Mouse (Mus musculus) kidney, postnatal 36 days (tissue): Measurements from ENCODE around the gene Krr1.
A peak's percentile ranks its signal among the peaks of the same experiment; 100 is the strongest.

Experiments used
- DNase-seq, 2 experiments: peaks; one replicate each; pipeline ENCODE4 v3.0.0; 2021 to 2022; ENCODE audit warnings: mixed read lengths in 2 of 2

Krr1 gene

DNA sequence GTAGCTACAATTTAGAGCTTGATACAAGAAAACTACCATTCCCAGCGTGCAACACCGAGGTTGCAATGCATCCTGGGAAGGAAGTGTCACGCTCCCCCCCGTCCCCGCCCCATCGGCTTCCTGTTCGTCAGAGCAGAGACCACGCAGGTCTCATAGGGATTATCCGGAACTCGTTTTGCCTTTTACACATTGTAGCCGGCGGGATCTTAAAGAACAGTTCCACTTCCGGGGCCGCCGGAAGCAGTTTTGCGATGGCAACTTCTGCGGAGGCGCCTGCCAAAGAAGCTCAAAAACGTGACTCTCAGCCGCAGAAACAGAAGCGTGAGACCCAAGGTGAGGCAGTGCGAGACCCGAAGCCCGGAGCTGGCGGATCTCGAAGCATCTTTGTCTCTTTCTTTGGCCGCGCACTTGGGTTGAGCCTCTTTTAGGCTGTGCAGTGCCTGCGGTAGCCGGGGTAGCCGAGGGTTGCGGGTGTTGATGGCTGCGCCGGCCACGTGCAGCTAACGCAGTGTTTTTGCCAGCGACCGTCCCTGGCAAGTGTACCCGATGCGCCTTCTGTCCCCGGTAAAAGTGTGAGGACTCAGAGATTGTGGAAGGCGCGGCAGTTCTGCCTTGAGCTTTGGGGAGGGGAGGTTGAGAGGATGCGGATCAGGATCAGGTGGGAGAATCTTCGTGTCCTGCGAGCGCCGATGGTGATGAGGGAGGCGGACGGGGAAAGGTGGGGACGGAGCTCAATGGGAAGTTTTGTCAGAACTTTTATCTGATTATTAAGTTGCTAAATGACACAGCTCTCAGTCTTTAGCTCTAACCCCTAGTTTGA lies at the start of gene Krr1:
Gene Krr1 (plus strand): TSS at position 123 of the 820 bp plus-strand sequence.
- DNase-seq, result peak; percentile 89 to 93

DNA sequence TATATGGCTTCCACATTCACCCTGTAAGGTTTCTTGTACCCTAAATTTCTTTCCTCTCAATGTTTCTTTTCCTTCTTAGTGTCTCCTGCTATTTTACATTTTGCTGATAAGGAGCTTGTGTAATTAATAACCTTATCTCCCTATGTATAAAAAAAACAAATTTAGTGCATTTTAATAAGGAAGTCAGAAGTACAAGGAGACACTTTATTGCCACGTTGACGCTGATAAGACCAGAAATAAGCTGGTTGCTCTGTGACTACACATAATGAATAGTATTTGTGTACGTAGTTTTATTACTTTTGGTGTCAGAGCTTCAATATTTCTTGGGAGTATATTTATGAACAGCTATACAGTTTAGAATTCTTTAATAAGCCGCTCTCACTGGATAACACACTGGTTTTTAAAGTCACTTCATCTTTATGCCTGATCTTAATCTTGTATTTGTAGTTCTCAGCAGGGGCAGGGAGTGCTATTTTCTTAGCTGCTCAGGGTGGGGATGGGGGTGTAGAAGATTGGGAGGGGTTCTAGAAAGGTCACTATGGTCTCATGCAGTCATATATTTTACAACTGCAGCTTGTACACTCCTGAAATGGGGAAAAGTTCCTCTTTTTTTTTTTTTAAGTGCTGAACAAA lies 48.8 kb upstream of the Krr1 start:
- no peak for DNase-seq

DNA sequence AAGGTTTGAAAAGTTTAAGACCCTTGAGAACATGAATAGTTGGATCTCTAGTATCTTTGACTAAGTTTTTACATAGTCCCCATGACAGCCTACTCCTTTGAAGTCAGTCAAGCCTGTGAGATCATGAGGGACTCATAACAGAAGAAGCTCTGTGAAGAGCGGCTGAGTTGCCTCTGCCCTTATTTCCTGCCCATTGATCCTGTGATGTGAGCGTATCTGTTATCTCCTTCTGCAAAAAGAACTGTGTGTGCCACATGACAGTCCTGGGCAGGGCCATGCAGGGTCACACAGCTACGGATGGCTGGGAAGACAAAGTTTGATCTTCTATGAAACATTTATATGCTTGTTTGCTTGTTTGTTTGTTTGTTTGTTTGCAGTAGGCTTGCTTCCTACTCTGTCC lies 48.3 kb upstream of the Krr1 start:
- DNase-seq, result no peak

DNA sequence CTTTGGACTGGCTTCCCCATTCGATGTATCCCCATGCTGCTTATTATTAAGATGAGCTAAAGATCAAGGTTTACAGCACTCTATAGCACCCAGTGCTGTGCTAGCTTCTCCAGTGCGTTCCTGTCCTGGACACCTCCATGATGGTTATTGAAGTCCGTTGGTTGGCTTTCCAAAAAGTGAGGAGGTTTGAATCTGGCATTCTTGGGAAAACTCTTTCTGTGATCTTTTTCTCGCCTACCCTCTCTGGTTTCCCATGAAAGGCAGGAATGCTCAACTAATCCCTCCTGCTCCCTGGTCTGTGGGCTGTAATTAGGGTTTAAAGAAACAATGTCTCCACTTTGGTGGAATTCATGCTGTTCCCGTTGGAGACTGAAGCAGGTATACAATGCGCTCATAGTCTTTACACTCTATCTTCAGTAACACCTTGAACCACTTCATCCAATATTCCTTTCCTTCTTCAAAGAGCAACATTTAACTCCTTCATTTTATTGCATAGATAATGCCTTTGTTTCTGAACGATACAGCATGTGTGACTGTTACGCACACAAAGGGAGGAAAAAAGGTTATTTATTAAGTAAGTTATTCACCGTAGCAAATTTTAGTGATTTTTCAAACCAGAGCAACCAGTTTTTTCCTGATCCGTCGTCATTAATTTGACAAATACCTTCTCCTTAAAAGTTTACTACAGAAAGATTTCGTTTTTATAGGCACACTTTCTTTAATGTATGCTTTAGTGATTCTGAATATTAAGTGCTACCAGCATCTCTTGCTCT lies 47.6 kb upstream of the Krr1 start:
- DNase-seq, result no peak

DNA sequence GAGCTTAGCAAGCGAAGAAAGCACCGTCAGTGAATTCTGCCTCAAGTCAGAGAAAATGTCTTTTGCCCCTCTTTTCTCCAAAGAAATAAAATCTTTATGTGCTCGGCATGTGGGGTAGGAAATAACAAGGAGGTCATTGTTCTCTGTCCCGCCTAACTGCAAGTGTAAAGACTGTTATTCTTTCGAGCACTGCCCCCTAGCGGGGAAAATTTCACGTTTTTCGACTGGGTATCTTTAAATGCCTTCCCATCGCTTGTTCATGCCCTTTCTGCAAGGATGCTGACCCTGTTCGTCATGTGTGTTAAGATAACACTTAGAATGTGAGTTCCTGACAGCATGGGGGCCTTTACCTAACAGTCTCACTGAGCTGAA lies 47.0 kb upstream of the Krr1 start:
- peak; percentile 88 to 96 for DNase-seq

DNA sequence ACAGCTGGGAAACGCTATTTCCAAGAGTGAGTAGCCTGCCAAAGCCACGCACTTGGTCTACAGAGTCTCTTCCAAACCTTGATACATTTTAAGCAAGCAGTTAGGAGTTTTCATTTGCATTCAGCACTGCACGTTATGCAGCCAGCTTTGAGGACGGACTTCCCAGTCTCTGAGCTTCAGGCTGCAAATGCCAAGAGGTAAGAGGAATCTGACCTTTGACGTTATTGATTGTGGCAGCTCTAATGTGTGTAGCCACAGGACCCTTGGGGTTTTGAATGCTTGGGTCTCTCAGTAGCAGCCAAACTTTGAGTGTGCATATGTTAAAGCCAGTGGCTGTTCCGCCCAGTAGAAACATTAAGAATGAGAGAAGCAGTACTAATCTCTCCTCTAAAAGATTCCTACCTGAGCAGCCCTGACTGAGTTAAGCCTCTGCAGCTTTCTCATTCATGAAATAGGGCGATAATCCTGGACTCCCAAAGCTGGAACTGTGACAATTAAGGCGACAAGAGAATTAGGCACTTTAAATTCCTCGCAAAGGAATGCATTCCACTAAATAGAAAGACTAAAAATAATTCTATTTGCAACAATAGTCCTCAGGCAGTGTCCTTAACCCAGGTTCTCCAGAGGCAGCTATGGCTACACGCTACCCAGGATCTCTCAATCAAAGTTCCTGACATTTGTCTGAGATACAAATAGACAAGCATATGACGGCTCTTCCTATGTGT lies 39.7 kb upstream of the Krr1 start:
- DNase-seq, result no peak

DNA sequence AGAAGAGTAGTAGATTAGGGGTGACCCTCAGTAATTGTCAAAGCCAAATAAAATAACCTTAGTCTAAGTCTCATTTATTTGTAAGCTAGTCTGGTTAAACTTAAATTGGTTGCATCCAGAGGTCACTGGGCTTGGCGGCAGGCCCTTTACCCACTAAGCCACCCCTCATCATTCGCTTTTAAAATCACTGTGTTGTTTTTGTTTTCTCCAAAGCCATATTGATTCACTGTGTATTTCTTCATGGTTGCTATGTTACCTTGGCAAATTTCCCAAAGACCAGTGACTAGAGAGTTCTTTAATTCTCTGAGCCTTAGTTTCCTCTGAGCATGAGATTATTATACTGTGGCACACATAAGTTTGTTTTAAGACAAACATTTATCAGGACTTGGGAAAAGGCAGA lies 37.3 kb upstream of the Krr1 start:
- peak; percentile 39 to 62 for DNase-seq

DNA sequence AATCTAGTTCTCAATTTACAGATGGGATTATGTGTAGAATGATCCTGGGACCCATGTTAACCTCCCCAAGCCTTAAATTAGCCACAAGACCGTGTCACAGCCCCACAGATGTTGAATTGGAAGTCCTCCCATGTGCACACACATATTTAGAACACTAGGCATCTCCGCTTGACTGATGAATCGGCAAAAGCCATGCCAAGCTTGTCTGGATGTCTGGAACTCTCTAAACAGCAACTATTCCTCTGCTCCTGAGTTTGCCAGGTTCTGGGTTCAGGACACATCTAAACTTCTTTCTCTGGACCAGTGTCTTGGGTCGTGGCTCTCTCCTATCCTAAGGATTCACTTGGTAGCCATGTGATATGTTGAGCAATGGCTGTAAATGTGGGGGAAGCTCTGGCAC lies 36.4 kb upstream of the Krr1 start:
- peak in 1 of 2 experiments; percentile 9 for DNase-seq

DNA sequence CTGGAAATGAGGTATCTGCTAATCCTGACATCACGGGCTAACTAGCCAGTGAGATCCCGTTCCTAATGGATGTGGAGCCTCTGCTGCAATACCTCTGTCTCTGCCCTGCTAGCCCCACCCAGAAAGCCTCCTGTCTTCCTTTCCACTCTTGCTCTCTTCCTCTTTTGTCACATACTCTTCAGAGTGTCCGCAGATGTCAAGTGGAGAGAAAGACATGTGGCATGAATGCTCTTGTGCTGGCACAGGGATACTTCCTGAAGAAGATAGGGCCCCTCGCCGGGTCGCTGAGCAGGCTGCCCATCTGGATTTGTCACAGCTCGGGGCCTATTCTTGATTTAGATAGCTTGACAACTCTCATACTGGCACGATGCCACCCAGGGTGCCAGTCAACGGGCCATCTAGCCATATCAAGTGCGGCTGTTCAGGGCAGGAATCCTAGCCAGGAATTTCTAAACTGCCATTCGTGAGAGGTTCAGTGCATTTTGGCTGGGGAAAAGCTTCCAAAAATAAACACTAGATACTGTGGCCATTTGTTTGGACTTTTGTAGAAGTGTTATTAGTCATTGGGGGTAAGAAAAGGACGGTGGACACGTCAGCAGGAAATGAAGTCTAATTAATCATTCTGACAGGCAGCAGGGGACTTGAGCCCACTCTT lies 35.8 kb upstream of the Krr1 start:
- peak; percentile 46 to 69 for DNase-seq

DNA sequence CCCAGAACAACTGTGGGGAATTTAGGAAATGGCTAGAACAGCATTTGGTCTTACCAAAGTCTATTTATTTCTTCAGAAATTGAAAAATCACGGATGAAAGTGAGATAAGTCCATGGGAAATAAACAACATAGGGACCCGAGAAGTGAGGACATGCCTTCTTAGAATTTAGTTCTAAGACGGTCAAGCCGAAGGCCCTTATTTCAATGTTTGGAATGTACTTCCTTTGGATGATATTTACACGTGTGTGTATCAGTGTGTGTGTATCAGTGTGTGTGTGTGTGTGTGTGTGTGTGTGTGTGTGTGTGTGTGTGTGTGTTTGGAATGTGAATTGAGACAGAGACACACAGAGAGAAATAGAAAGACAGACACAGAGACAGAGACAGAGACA lies 35.3 kb upstream of the Krr1 start:
- DNase-seq, result no peak

DNA sequence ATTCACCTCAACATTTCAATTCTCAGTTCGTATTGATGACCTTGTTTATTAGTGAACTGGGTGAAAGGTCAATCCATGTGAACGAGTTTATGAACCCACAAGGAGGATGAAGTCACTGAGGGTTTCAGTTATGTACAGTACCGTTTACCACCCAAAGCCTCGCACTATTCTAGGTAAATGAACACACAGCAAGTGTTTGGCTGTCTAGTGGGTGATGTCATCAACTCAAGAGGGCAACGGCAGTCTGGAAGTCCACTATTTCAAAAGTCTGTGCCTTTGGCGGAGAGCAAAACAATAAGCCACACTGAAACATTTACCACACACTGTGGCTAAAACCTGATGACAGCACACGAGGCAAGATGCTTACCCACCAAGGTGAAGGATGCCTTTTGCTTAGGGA lies 29.4 kb upstream of the Krr1 start:
- DNase-seq, result no peak

DNA sequence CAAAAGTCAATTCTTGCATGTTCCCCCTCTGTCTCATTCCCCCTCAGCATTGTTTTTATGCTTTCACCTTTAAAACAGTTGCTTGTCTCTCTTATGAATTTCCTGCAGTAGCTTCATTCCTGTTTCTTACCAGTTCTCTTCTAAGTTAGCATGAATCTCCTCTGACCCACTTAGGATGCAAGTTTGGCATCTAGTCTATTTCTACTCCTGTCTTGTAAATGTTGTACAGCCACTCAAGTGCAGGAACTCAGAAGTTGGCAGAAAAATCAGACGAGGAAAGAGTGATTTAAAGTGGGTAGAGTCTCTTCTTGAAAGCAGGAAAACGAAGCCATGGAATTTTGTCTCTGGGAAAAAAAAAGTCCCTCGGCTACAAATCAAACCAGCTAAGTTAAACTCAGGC lies 26.9 kb upstream of the Krr1 start:
- DNase-seq, result no peak

DNA sequence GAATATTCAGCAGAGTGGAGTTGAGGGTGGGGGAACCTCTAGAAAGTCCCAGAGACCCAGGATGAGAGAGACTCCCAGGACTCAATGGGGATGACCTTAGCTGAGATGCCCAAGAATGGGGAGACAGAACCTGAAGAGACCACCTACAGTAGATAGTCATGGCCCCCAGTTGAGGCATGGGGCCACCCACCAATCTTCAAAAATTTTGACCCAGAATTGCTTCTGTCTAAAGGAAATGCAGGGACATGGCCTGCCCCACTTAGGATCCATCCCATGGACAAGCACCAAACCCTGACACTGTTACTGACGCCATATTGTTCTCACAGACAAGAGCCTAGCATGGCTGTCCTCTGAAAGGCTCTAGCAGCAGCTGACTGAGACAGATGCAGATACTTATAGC lies 24.4 kb upstream of the Krr1 start:
- DNase-seq, result no peak

DNA sequence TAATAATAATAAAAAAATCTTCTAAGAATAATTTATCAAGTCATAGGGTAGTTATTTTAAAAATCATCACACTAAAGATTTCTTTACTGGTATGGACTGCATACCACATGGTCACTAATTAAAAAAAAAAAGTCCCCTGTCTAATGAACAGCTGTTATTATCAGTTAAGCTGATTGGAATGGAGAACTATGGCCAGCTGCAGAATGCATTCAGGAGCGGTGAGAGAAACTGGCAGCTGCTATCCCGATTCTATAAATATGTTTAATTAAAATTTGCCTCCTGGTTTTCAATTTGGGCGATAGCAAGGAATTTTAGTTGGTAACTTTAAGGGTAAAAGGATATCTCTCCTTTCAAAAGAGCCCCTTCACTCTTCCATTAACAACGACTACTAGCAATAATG lies 23.5 kb upstream of the Krr1 start:
- DNase-seq, result no peak

DNA sequence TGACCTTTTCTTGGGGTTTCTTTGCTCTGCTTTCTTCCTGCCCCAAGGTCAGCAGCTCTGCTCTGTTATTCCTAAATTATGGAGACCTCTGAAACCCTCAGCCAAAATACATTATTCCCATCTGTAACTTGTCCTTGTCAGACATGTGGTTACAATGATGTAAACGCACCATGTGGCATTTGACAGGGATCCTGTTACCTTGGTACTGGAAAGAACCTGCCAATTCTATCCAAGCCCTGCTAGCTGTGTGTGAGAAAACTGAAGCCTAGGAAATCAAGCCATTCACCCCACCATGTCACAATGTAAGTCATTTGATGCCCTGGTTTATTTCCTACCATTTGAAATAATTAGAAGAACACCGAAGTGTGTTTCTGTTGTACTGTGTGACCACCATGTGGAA lies 16.6 kb upstream of the Krr1 start:
- DNase-seq, result no peak

DNA sequence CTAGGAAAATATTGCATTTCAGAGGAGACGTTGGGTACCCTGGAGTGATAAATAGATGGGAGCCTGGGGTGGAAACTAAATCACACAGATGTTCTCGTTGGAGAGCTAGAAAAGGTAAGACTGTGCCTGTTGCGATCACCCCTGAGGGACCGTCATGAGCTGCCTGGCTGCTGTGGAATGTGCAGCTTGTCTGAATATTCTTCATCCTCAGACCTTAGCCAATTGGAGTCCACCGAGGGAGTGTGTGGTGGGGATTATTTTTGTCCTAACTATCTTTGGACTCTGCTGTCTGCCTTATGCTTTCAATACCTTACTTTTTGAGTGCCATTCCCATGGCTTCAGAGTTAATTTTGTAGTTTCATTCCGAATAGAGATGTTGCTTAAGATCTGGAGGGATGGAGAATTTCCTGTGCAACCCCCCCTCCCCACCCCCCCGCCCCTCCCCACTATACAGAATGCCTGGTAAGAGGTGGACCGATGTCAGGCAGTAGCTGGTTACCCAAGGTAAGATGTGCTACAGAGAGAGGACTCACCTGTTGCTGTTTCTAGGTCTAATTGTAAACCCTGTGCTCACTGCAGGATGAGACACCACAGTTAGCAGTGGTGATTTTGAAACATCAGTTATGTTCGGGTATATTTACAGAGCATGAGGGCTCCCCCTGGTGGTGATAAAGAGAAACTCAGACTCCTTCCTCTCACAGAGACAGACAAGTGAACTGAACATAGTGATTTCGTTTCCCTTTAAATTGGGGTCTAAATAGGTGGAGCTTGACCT lies 15.0 kb upstream of the Krr1 start:
- DNase-seq, result peak; percentile 73

DNA sequence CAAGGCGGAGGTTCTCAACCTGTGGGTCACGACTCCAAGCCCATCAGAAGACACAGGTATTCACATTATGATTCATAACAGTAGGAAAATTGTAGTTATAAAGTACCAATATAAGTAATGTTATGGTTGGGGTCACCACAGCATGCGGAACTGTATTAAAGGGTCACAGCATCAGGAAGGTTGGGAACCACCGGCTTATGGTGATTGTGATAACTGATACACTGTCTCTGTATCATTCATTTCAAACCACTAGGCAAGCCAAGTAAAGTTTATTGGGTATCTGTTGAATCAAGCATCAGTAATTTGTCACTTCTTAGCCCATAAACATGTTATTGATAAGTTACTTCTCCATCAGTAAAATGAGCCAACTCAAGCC lies 14.4 kb upstream of the Krr1 start:
- DNase-seq, result no peak

DNA sequence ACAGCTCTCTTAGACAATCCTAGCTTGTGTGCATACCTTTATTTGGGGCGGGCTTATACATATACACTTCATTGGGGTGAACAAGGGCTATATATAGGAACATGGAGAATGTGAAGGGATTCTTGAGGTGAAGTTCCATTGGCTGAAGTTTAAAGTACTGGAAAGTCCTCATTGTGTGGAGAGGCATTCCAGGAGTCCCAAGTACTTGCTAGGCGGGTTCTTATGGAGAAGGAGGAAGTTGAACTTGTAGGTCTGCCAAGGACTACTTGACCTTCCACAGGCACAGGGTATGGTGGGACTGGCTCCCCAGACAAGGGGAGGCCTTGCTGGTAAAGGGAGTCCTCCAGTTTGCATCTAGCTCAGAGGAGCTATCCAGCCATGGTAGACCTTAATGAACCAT lies 13.1 kb upstream of the Krr1 start:
- DNase-seq, result no peak

DNA sequence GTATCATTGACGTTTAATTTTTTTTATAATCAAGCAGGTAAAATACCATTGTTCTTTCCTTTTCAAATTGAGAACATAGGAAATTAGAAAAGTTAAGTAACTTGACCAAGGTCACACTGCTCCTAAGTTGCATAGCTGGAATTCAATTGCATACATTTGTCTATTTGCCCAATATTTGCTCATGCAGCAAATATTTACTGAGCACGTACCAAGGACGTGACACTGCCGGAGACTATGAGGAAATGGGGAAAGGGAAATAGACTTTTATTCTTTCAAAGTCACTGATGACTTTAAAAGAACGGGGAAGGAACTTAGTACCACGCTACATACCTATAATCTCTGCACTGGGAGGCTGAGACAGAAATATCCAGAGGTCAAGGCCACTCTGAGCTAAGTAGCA lies 12.0 kb upstream of the Krr1 start:
- DNase-seq, result no peak

DNA sequence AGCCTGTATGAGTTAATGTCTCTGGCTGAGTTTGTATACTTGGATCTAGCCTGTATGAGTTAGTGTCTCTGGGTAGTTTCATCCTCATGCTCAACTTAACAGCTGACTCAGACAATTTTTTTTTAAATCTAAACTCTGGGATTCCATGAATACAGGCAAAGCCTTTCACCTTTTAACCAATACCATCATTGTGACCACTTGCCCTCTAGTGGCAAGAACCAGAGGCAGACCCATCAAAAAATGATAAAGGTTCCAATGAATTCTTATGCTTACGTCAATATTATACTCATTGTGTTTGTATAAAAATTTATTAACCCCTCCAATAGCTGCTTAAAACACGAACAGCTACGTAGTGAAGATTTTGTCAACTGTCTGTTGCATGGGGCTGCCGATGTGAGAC lies 6.1 kb upstream of the Krr1 start:
- DNase-seq, result no peak

DNA sequence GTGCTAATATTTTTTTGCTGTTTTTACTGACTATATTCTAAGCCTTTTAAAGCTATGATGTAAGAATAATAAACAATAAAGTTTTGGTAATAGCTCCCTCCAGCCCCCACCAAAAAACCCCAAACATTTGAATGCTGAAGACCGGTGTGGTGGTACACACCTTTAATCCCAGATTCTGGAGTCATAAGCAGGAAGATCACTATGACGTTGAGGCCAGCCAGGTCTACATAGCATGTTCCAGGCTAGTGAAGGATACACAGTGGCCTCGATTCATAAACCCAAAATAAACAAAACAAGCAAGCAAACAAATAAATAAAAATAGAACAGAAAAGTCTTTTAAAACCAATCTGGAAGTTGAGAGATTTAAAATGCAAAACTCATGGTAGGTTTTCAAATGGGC lies 535 bp upstream of the Krr1 start:
- DNase-seq, result no peak

DNA sequence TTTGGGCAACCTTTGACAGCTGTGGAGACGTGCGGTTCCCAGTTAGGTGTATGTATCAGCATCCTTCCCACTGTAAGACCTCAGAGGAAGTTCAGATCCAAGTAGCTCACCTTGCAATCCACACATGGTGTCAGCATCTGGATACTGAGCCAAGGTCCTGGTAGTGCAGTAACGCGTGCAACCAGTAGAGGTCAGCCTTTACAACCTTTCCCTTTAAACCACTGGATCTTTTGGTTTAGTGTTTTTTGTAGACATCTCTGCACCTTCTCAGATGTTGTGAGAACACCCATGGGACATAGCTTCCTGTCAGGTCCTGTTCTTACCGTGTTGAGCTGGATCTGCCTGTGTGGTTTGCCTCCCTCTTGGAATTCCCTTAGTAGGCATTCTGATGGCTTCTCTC lies 5.1 kb downstream of the Krr1 start:
- peak; percentile 54 to 76 for DNase-seq
